Mouse (Mus musculus): ENCODE data around the gene Safb2.

DNA sequence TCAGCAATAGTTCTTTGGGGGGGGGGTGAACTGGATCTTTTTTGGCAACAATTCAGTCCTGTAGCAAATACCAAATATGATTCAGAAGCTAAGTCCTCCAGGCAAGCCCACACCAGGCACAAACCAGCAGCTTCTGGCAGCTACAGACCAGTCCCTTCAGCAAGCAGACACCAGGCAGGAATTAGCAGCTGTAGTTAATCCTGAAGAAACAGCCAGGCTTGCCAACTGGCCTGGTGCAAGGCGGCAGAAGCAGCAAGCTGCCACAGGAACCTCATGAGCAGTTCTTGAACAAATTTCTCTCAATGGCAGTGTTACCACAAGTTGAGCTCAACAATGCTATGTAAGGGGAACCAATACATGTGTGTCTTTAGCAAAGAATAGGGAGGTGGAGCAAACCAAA is 61.6 kb downstream of the Safb2 start:
- no peak for TF ChIP-seq CTCF (conservative IDR thresholded peaks at IDR 0.05; ENCODE audit: low read length)
- TF ChIP-seq NANOG (IDR thresholded peaks at IDR 0.05; ENCODE audit: borderline replicate concordance, low read length): no peak
